Mouse (Mus musculus) MEL (cell line): ENCODE measurements at regions not wholly inside any gene's neighbourhood (a gene's known extent, or its start where the extent isn't known, plus 50 kb on each side); places are given as distances from the start of the nearest gene placed in this dataset.

Experiments used
- DNase-seq: peaks from one replicate; pipeline ENCODE4 v3.0.0; 2011; ENCODE audit warnings: low read depth, low spot score
- H3K27ac ChIP-seq: 2 replicates; pipeline ENCODE4 v1.5.1; 2012; ENCODE audit warnings: low read depth, mild to moderate bottlenecking, control low read depth, low read length, moderate library complexity; ENCODE audit not compliant: control insufficient read depth
- H3K27me3 ChIP-seq, 2 experiments: fragments of 150-350 bp in 1 of 2; sonication (generic) in 1 of 2; 2 replicates each; pipeline ENCODE4 v1.6.1; 2012; ENCODE audit warnings: low read length in 2 of 2, mild to moderate bottlenecking in 2 of 2, improper control_type of control experiment in 1 of 2, moderate library complexity in 1 of 2; ENCODE audit not compliant: insufficient read depth in 2 of 2, control insufficient read depth in 1 of 2
- H3K36me3 ChIP-seq, 2 experiments: 2 replicates each; pipeline ENCODE4 v1.6.1; 2012 to 2014; ENCODE audit warnings: low read length in 2 of 2, improper control_type of control experiment in 1 of 2, inconsistent platforms in 1 of 2, mild to moderate bottlenecking in 1 of 2; ENCODE audit not compliant: insufficient read depth in 2 of 2, control insufficient read depth in 1 of 2
- H3K4me1 ChIP-seq, 2 experiments: fragments of 150-350 bp in 1 of 2; sonication (generic) in 1 of 2; 2 replicates each; pipeline ENCODE4 v1.6.1; 2012; ENCODE audit warnings: low read length in 2 of 2, improper control_type of control experiment in 1 of 2, mild to moderate bottlenecking in 1 of 2; ENCODE audit not compliant: insufficient read depth in 2 of 2, control insufficient read depth in 1 of 2
- H3K4me3 ChIP-seq, 2 experiments: fragments of 150-350 bp in 1 of 2; sonication (generic) in 1 of 2; 2 replicates each; pipeline ENCODE4 v1.5.1; 2012; ENCODE audit warnings: low read depth in 2 of 2, low read length in 2 of 2, mild to moderate bottlenecking in 2 of 2, moderate library complexity in 2 of 2, control low read depth in 1 of 2, improper control_type of control experiment in 1 of 2; ENCODE audit not compliant: control insufficient read depth in 1 of 2, insufficient read depth in 1 of 2
- H3K79me2 ChIP-seq: 2 replicates; pipeline ENCODE4 v1.6.1; 2012; ENCODE audit warnings: mild to moderate bottlenecking, low read length, moderate library complexity; ENCODE audit not compliant: control insufficient read depth, poor library complexity, insufficient read depth
- H3K9ac ChIP-seq: 2 replicates; pipeline ENCODE4 v1.6.1; 2012; ENCODE audit warnings: low read depth, mild to moderate bottlenecking, control low read depth, low read length, moderate library complexity; ENCODE audit not compliant: control insufficient read depth, poor library complexity, severe bottlenecking
- H3K9me3 ChIP-seq: fragments of 150-350 bp; sonication (generic); replicated peaks from 2 replicates; pipeline ENCODE4 v1.6.1; 2012; ENCODE audit warnings: mild to moderate bottlenecking, low read length, improper control_type of control experiment, moderate library complexity; ENCODE audit not compliant: insufficient read depth
- CHD2 ChIP-seq: IDR thresholded peaks from 2 replicates; pipeline ENCODE4 v1.6.1; 2011; ENCODE audit warnings: low read length, improper control_type of control experiment
- E2F4 ChIP-seq: IDR thresholded peaks from 2 replicates; pipeline ENCODE4 v1.6.1; 2011; ENCODE audit warnings: low read depth, low read length, improper control_type of control experiment, borderline replicate concordance
- ELF1 ChIP-seq: IDR thresholded peaks from 2 replicates; pipeline ENCODE4 v1.6.1; 2014; ENCODE audit warnings: low read depth, mild to moderate bottlenecking, inconsistent platforms, low read length, improper control_type of control experiment, moderate library complexity
- ETS1 ChIP-seq: IDR thresholded peaks from 2 replicates; pipeline ENCODE4 v1.6.1; 2012; ENCODE audit warnings: low read depth, mild to moderate bottlenecking, inconsistent platforms, low read length, improper control_type of control experiment, moderate library complexity
- GABPA ChIP-seq: IDR thresholded peaks from 2 replicates; pipeline ENCODE4 v1.6.1; 2012; ENCODE audit warnings: low read depth, mild to moderate bottlenecking, inconsistent platforms, low read length, improper control_type of control experiment, moderate library complexity
- JUND ChIP-seq: IDR thresholded peaks from 2 replicates; pipeline ENCODE4 v1.6.1; 2011; ENCODE audit warnings: low read depth, mild to moderate bottlenecking, improper control_type of control experiment, low read length
- MAFK ChIP-seq: IDR thresholded peaks from 2 replicates; pipeline ENCODE4 v1.6.1; 2011; ENCODE audit warnings: low read depth, mild to moderate bottlenecking, low read length, improper control_type of control experiment, borderline replicate concordance
- MEF2A ChIP-seq: IDR thresholded peaks from 2 replicates; pipeline ENCODE4 v1.6.1; 2014; ENCODE audit warnings: low read depth, mild to moderate bottlenecking, inconsistent platforms, low read length, improper control_type of control experiment; ENCODE audit not compliant: poor library complexity, insufficient replicate concordance, severe bottlenecking; ENCODE audit errors: extremely low read depth
- MYB ChIP-seq: IDR thresholded peaks from 2 replicates; pipeline ENCODE4 v1.6.1; 2011; ENCODE audit warnings: mild to moderate bottlenecking, low read depth, low read length, improper control_type of control experiment
- NELFE ChIP-seq: IDR thresholded peaks from 2 replicates; pipeline ENCODE4 v1.6.1; 2011; ENCODE audit warnings: low read depth, low read length, improper control_type of control experiment
- POLR2A ChIP-seq, 2 experiments: IDR thresholded peaks; 2 replicates each; pipeline ENCODE4 v1.6.1; 2011 to 2012; ENCODE audit warnings: low read length in 2 of 2, mild to moderate bottlenecking in 2 of 2, control low read depth in 1 of 2, improper control_type of control experiment in 1 of 2, low read depth in 1 of 2, moderate library complexity in 1 of 2; ENCODE audit not compliant: control insufficient read depth in 1 of 2, insufficient read depth in 1 of 2, poor library complexity in 1 of 2
- POLR2AphosphoS2 ChIP-seq: IDR thresholded peaks from 2 replicates; pipeline ENCODE4 v1.6.1; 2011; ENCODE audit warnings: low read length, improper control_type of control experiment
- POLR2AphosphoS5 ChIP-seq: IDR thresholded peaks from 2 replicates; pipeline ENCODE4 v1.6.1; 2012; ENCODE audit warnings: low read depth, borderline replicate concordance, mild to moderate bottlenecking, inconsistent platforms, low read length, moderate library complexity, mixed read lengths
- RAD21 ChIP-seq: IDR thresholded peaks from 2 replicates; pipeline ENCODE4 v1.6.1; 2011; ENCODE audit warnings: mild to moderate bottlenecking, low read depth, low read length, improper control_type of control experiment
- RCOR1 ChIP-seq: IDR thresholded peaks from 2 replicates; pipeline ENCODE4 v1.6.1; 2012; ENCODE audit warnings: low read depth, mild to moderate bottlenecking, inconsistent platforms, low read length, improper control_type of control experiment
- SMC3 ChIP-seq: IDR thresholded peaks from 2 replicates; pipeline ENCODE4 v1.6.1; 2011; ENCODE audit warnings: low read depth, low read length, improper control_type of control experiment
- TAL1 ChIP-seq: IDR thresholded peaks from 2 replicates; pipeline ENCODE4 v1.6.1; 2012; ENCODE audit warnings: mild to moderate bottlenecking, inconsistent platforms, low read length, moderate library complexity, mixed read lengths
- TBP ChIP-seq: IDR thresholded peaks from 2 replicates; pipeline ENCODE4 v1.8.0; 2011; ENCODE audit warnings: low read depth, low read length, improper control_type of control experiment
- TCF12 ChIP-seq: IDR thresholded peaks from 2 replicates; pipeline ENCODE4 v1.6.1; 2014; ENCODE audit warnings: low read depth, mild to moderate bottlenecking, inconsistent platforms, low read length, improper control_type of control experiment, moderate library complexity
- UBTF ChIP-seq: IDR thresholded peaks from 2 replicates; pipeline ENCODE4 v1.6.1; 2012; ENCODE audit warnings: low read depth, mild to moderate bottlenecking, inconsistent platforms, low read length, improper control_type of control experiment, moderate library complexity, borderline replicate concordance; ENCODE audit not compliant: insufficient read depth
- USF1 ChIP-seq: IDR thresholded peaks from 2 replicates; pipeline ENCODE4 v1.6.1; 2014; ENCODE audit warnings: low read depth, mild to moderate bottlenecking, inconsistent platforms, low read length, improper control_type of control experiment, moderate library complexity
- ZC3H11A ChIP-seq: IDR thresholded peaks from 2 replicates; pipeline ENCODE4 v1.6.1; 2012; ENCODE audit warnings: low read depth, mild to moderate bottlenecking, inconsistent platforms, low read length, improper control_type of control experiment
- ZKSCAN1 ChIP-seq: IDR thresholded peaks from 2 replicates; pipeline ENCODE4 v1.6.1; 2012; ENCODE audit warnings: low read depth, mild to moderate bottlenecking, inconsistent platforms, low read length, improper control_type of control experiment, moderate library complexity

- Histone ChIP-seq H3K4me1 (no peaks in the 10 kb centered on the region), H3K27me3 (no peaks in the 10 kb centered on the region), H3K79me2 (no peaks in the 10 kb centered on the region), H3K4me3 (no peak overlapping the region), H3K9me3 (no peaks in the 10 kb centered on the region), H3K9ac (no peak overlapping the region), H3K36me3 (no peaks in the 10 kb centered on the region), H3K27ac (no peak overlapping the region)
- no peak for DNase-seq
- TF ChIP-seq ETS1 (no peak), UBTF (no peak), ELF1 (no peak), USF1 (no peak), JUND (no peak), MEF2A (no peak), POLR2AphosphoS5 (no peak)
Measured at GRCm38 (mm10) chr3:83710995-83711541, 55.1 kb upstream of the Sfrp2 start.

- Histone ChIP-seq H3K4me1 (no peaks in the 10 kb centered on the region), H3K4me3 (no peak overlapping the region), H3K36me3 (no peaks in the 10 kb centered on the region), H3K27me3 (no peaks in the 10 kb centered on the region), H3K9me3 (no peaks in the 10 kb centered on the region), H3K9ac (no peak overlapping the region), H3K79me2 (no peaks in the 10 kb centered on the region), H3K27ac (no peak overlapping the region)
- no peak for TF ChIP-seq USF1
- TF ChIP-seq TCF12, result no peak
- TF ChIP-seq MAFK, result no peak
- no peak for TF ChIP-seq NELFE
- TF ChIP-seq E2F4, result no peak
- no peak for TF ChIP-seq ZC3H11A
- no peak for TF ChIP-seq JUND
- TF ChIP-seq UBTF, result no peak
- TF ChIP-seq POLR2A (IDR thresholded peaks at IDR 0.05; ENCODE audit: control insufficient read depth in 1 of 2, insufficient read depth in 1 of 2, low read depth in 1 of 2, low read length in 2 of 2, poor library complexity in 1 of 2), result no peak
- no peak for TF ChIP-seq SMC3
- TF ChIP-seq ZKSCAN1, result no peak
- no peak for TF ChIP-seq POLR2AphosphoS2
- TF ChIP-seq MYB, result no peak
- TF ChIP-seq TAL1, result no peak
- TF ChIP-seq GABPA, result no peak
- no peak for TF ChIP-seq RCOR1
- no peak for TF ChIP-seq TBP
- TF ChIP-seq RAD21, result no peak
- no peak for TF ChIP-seq CHD2
- DNase-seq, result no peak
Measured at GRCm38 (mm10) chr3:83712355-83712754, 53.8 kb upstream of the Sfrp2 start.
